Mouse (Mus musculus) Patski (cell line): ENCODE measurements at regions not wholly inside any gene's neighbourhood (a gene's known extent, or its start where the extent isn't known, plus 50 kb on each side); places are given as distances from the start of the nearest gene placed in this dataset.

Experiments used
- ATAC-seq: fragments of 100-300 bp; one replicate; pipeline ENCODE4 v1.8.0; 2021
- CTCF ChIA-PET: fragments of 350-600 bp; sonication (Branson Sonifier 250); formaldehyde crosslinking; loops from one replicate; lab custom pipeline; 2022; ENCODE audit warnings: inconsistent platforms; lab: Charles Lee
- POLR2A ChIA-PET: fragments of 350-600 bp; sonication (Branson Sonifier 250); formaldehyde crosslinking; loops from one replicate; lab custom pipeline; 2022; ENCODE audit warnings: antibody characterized with exemption, inconsistent platforms; lab: Charles Lee
- DNase-seq: peaks from one replicate; pipeline ENCODE4 v3.0.0-alpha.2; 2011; ENCODE audit warnings: low read depth, low spot score
- H3K27me3 ChIP-seq: fragments of 371-371 bp; one replicate; pipeline ENCODE4 v1.5.1; 2021
- CTCF ChIP-seq: fragments of 100-300 bp; IDR thresholded peaks from one replicate; pipeline ENCODE4 v1.5.1; 2021
- in situ Hi-C: fragments of 300-500 bp; cut with MboI; formaldehyde crosslinking; loops from 3 replicates; pipeline ENCODE4 v1.11.1; 2018; ENCODE audit warnings: low pct_unique_long_range_greater_than_20kb, mixed read lengths

GRCm38 (mm10) chr14:68718846-68719245 is 575.3 kb downstream of the Synb start:
- H3K27me3 ChIP-seq, result peaks cover 4% of the 10 kb centered on the region
- TF ChIP-seq CTCF, result no peak
- DNase-seq (no peak), ATAC-seq (no peak)
- in situ Hi-C loops, result no loop called here
- CTCF ChIA-PET, result interaction anchor here (1.1 kb wide), 1 partner anchor 13 kb away, joined by 4 read pairs; no protein-coding TSS in a partner anchor
- POLR2A ChIA-PET, result no interaction called here
